Mouse (Mus musculus) limb, embryonic 14.5 days (tissue): ENCODE measurements around the gene Zfp106. TPM values are rescaled to one million over a fixed set of nuclear protein-coding genes. Genes with fewer than 3 reads are reported as not detected.

ENCODE experiments used
- ATAC-seq: fragments of 200-750 bp; cut with Nextera tagmentation; 2 replicates; pipeline ENCODE4 v1.8.0; 2017; ENCODE audit warnings: low read depth, moderate number of reproducible peaks, moderate TSS enrichment; ENCODE audit not compliant: low FRiP score
- DNase-seq: peaks from one replicate; pipeline ENCODE4 v3.0.0-alpha.2; 2015; ENCODE audit warnings: low spot score
- H3K27ac ChIP-seq: fragments of 300-500 bp; sonication (generic); replicated peaks from 2 replicates; pipeline ENCODE4 v1.5.1; 2014; ENCODE audit warnings: low read depth, mild to moderate bottlenecking, low read length, moderate library complexity, mixed read lengths
- H3K27me3 ChIP-seq: fragments of 300-500 bp; sonication (generic); 2 replicates; pipeline ENCODE4 v1.6.1; 2014; ENCODE audit warnings: low read length, mixed read lengths; ENCODE audit not compliant: control insufficient read depth, insufficient read depth
- H3K36me3 ChIP-seq: fragments of 300-500 bp; sonication (generic); 2 replicates; pipeline ENCODE4 v1.6.1; 2014; ENCODE audit warnings: mild to moderate bottlenecking, low read length, moderate library complexity, mixed read lengths; ENCODE audit not compliant: control insufficient read depth, insufficient read depth
- H3K4me1 ChIP-seq: fragments of 300-500 bp; sonication (generic); 2 replicates; pipeline ENCODE4 v1.6.1; 2014; ENCODE audit warnings: antibody characterized with exemption, low read length, mixed read lengths; ENCODE audit not compliant: control insufficient read depth, insufficient read depth
- H3K4me2 ChIP-seq: fragments of 300-500 bp; sonication (generic); replicated peaks from 2 replicates; pipeline ENCODE4 v1.6.1; 2014; ENCODE audit warnings: low read depth, mild to moderate bottlenecking, low read length, moderate library complexity; ENCODE audit not compliant: severe bottlenecking
- H3K4me3 ChIP-seq: fragments of 300-500 bp; sonication (generic); replicated peaks from 2 replicates; pipeline ENCODE4 v1.5.1; 2014; ENCODE audit warnings: low read length
- H3K9ac ChIP-seq: fragments of 300-500 bp; sonication (generic); 2 replicates; pipeline ENCODE4 v1.6.1; 2014; ENCODE audit warnings: mild to moderate bottlenecking, low read depth, low read length, moderate library complexity; ENCODE audit not compliant: severe bottlenecking
- H3K9me3 ChIP-seq: fragments of 300-500 bp; sonication (generic); 2 replicates; pipeline ENCODE4 v1.6.1; 2016; ENCODE audit warnings: low read length; ENCODE audit not compliant: control insufficient read depth
- POLR2A ChIP-seq: fragments of 200-500 bp; IDR thresholded peaks from 2 replicates; pipeline ENCODE4 v1.8.0; 2012; ENCODE audit warnings: inconsistent platforms, mild to moderate bottlenecking, moderate library complexity, borderline replicate concordance; ENCODE audit not compliant: insufficient read depth, insufficient read length; ENCODE audit errors: extremely low read depth
- whole genome bisulfite sequencing: fragments of 180-500 bp; shearing (Covaris S2); extraction: QIAGEN DNeasy Blood & Tissue Kit; methylation state at CpG from one replicate; pipeline ENCODE4 v1.1.7; 2014; 5-methylcytosine and 5-hydroxymethylcytosine counted together
- polyA plus RNA-seq, 2 experiments: library from polyadenylated mRNA; depleted of rRNA in 1 of 2; stranded (reverse) in 1 of 2; unstranded in 1 of 2; fragments of >200 nt; fragmentation: Nextera tagmentation in 1 of 2; extraction: Ambion mirVana in 1 of 2; gene quantifications; 2 replicates each; pipeline versions ENCODE4 v1.2.1 to v1.2.3; 2012 to 2014

Zfp106 gene
- polyA plus RNA-seq, 2 experiments, result 58.0 to 61.1 TPM

- TF ChIP-seq POLR2A, result no peak
- Histone ChIP-seq H3K4me2 (no peak overlapping the region), H3K27ac (no peak overlapping the region), H3K9ac (no peak overlapping the region), H3K36me3 (no peaks in the 10 kb centered on the region), H3K4me3 (no peak overlapping the region), H3K9me3 (no peaks in the 10 kb centered on the region), H3K4me1 (no peaks in the 10 kb centered on the region; the same call in 1 of the 2 replicates), H3K27me3 (no peaks in the 10 kb centered on the region)
- no peak for ATAC-seq
- 93% methylated on average over 3 of the region's 3 CpGs for WGBS
- no peak for DNase-seq
Measured at GRCm38 (mm10) chr2:120484241-120484640, 79.4 kb downstream of the Zfp106 start.

GRCm38 (mm10) chr2:120482506-120483389 is 80.9 kb downstream of the Zfp106 start:
- Histone ChIP-seq H3K27me3 (no peaks in the 10 kb centered on the region), H3K36me3 (no peaks in the 10 kb centered on the region), H3K4me1 (no peaks in the 10 kb centered on the region; the same call in 1 of the 2 replicates), H3K4me3 (no peak overlapping the region), H3K9me3 (no peaks in the 10 kb centered on the region), H3K9ac (no peak overlapping the region), H3K27ac (no peak overlapping the region), H3K4me2 (no peak overlapping the region)
- TF ChIP-seq POLR2A, result no peak
- DNase-seq (no peak), ATAC-seq (no peak)
- WGBS, result 46% methylated on average over 8 of the region's 8 CpGs

GRCm38 (mm10) chr2:120481921-120482320 is 81.7 kb downstream of the Zfp106 start:
- Histone ChIP-seq H3K4me2 (no peak overlapping the region), H3K27me3 (no peaks in the 10 kb centered on the region), H3K4me1 (no peaks in the 10 kb centered on the region; the same call in 1 of the 2 replicates), H3K36me3 (no peaks in the 10 kb centered on the region), H3K9me3 (no peaks in the 10 kb centered on the region), H3K4me3 (no peak overlapping the region), H3K9ac (no peak overlapping the region), H3K27ac (no peak overlapping the region)
- no peak for TF ChIP-seq POLR2A
- WGBS, result 55% methylated on average over 8 of the region's 8 CpGs
- no peak for ATAC-seq
- DNase-seq, result no peak

- peak; percentile 65 for DNase-seq
- no peaks in the 10 kb centered on the region for H3K36me3 ChIP-seq
Measured at GRCm38 (mm10) chr2:120478600-120478999, 85.0 kb downstream of the Zfp106 start.

GRCm38 (mm10) chr2:120476277-120477087 is 87.2 kb downstream of the Zfp106 start:
- Histone ChIP-seq H3K9me3 (no peaks in the 10 kb centered on the region), H3K9ac (no peak overlapping the region), H3K36me3 (no peaks in the 10 kb centered on the region), H3K27ac (no peak overlapping the region), H3K4me2 (no peak overlapping the region), H3K4me1 (no peaks in the 10 kb centered on the region), H3K27me3 (no peaks in the 10 kb centered on the region), H3K4me3 (no peak overlapping the region)
- no peak for TF ChIP-seq POLR2A
- ATAC-seq (no peak), DNase-seq (no peak)
- 82% methylated on average over 13 of the region's 13 CpGs for WGBS

More at GRCm38 (mm10) chr2:120478600-120478999, 85.0 kb downstream of the Zfp106 start:
- Histone ChIP-seq H3K4me1 (no peaks in the 10 kb centered on the region; the same call in 1 of the 2 replicates), H3K27me3 (no peaks in the 10 kb centered on the region), H3K9ac (no peak overlapping the region), H3K9me3 (no peaks in the 10 kb centered on the region), H3K27ac (no peak overlapping the region), H3K4me3 (no peak overlapping the region), H3K4me2 (no peak overlapping the region)
- TF ChIP-seq POLR2A, result no peak
- 65% methylated on average over 3 of the region's 3 CpGs for WGBS
- peak; percentile 37; the same call in 1 of the 2 replicates for ATAC-seq
